Mouse (Mus musculus) left cerebral cortex, adult 2 months (tissue): ENCODE measurements at regions not wholly inside any gene's neighbourhood (a gene's known extent, or its start where the extent isn't known, plus 50 kb on each side); places are given as distances from the start of the nearest gene placed in this dataset.

Source experiments
- DNase-seq, 2 experiments: peaks; one replicate each; pipeline ENCODE4 v3.0.0; 2021 to 2022; ENCODE audit warnings: low spot score in 2 of 2, mixed read lengths in 1 of 2; ENCODE audit errors: extremely low spot score in 1 of 2
- H3K27ac ChIP-seq: fragments of 200-600 bp; 2 replicates; pipeline ENCODE4 v1.8.1; 2022
- H3K4me3 ChIP-seq: fragments of 200-600 bp; 2 replicates; pipeline ENCODE4 v1.8.1; 2022
- CTCF ChIP-seq: fragments of 200-600 bp; IDR thresholded peaks from 2 replicates; pipeline ENCODE4 v1.8.1; 2022; ENCODE audit warnings: antibody characterized with exemption, mild to moderate bottlenecking, moderate library complexity
- intact Hi-C: fragments of 180-260 bp; cut with DNase I; formaldehyde crosslinking; loops from one replicate; pipeline ENCODE4 v1.15.1; 2025

DNA sequence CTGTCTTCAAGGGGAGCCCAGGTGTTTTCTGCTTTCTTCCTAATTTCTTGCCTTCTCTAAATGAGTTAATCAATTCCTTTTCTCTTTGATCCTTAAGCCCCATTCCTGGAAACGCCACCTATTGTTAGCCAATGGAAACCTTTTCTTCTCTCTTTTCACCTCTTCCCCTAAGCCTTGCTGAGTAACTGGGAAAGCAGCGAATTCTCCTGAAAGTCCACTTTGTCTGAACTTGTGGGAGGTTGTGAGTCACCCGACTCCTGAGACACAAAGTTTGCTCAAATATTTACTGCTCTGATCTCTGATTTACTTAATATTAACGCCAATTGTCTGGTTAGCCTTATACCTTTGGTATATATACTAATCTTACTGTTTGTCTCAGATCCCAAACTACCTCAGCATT is 334.0 kb downstream of the Klf5 start:
- H3K27ac ChIP-seq: no peak overlapping the region
- intact Hi-C loops: loop anchor here (5.0 to 10.0 kb wide), 2 partner anchors 262 to 335 kb away; partner anchors contain the start of gene Klf5
- no peak overlapping the region for H3K4me3 ChIP-seq
- no peak for DNase-seq
- no peak for TF ChIP-seq CTCF

DNA sequence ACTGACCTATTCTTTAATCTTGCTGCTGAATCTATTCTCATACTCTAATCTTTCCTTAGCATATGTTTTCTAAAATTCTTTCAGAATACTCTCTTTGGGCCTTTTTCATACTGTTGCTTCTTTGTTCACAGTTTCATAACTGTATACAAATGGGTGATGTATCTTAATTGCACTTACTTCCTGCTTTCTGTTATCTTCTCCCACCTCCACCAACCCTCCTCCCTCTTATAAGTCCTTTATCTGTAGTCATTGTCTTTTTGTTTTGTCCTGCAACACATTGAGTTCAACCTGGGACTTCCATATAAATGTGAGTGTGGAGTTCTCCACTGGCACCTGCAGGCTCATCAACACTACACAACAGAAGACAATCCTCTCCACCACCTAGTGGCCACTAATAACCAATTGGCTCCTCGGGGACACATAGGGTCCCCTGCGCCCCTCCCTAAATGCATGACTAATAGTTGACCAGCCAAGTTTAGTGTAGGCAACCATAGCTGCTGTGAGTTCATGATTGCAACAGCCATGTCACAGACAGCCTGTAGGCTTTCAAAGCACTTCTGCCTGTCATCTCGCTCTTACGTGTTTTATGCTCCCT is 337.2 kb downstream of the Klf5 start:
- DNase-seq: no peak
- no peak for TF ChIP-seq CTCF
- Histone ChIP-seq H3K4me3 (no peak overlapping the region), H3K27ac (no peak overlapping the region)
- intact Hi-C loops: loop anchor here (10.0 kb wide), 1 partner anchor 259 kb away; no protein-coding TSS in a partner anchor

DNA sequence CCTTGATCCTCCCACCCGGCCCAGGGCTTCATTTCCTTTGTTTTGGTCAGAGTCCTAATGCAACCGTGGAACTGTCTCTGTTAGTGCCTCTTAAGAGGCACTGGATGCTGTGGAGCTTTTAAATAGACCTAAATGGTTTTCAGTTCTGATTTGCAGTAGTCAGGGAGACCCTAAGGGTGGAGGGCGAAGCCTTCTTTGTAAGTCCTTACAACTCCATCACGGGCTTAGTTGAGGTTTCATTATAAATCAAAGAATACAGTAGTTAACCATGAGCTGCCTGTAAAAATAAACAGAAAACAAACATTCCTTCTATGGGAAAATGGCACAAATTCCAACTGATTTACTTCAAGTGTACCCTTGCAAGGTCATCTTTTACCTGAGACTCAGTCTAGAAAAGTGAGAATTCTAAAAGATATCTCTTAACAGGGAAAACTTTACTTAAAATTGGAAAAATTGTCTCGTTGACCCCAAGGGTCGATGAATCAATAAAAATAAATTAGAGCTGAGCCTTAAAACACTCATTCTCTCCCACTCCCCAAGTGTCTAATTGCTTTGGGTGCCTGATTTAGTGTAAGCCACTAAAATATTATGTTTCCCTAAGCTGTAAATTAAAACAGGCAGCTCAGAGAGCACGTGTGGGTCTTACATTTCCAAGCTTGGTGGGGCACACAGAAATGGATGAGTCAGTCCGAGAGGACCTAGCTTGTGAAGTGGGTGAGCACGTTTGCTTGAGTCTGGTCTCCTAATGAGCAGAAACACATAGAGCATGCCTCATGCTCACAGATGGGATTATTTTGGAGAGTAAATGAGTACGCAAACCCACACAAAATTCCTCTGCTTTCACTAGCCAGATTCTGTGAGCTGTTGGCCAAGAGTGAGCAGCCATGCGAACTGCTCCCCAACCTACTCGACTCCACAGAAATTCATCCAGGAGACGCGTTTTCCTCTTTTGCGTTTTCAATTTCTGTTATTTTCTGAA is 343.3 kb downstream of the Klf5 start:
- Histone ChIP-seq H3K4me3 (no peak overlapping the region), H3K27ac (no peak overlapping the region)
- intact Hi-C loops: loop anchor here (5.0 kb wide), 1 partner anchor 106 kb away; no protein-coding TSS in a partner anchor
- DNase-seq: no peak
- TF ChIP-seq CTCF: no peak

DNA sequence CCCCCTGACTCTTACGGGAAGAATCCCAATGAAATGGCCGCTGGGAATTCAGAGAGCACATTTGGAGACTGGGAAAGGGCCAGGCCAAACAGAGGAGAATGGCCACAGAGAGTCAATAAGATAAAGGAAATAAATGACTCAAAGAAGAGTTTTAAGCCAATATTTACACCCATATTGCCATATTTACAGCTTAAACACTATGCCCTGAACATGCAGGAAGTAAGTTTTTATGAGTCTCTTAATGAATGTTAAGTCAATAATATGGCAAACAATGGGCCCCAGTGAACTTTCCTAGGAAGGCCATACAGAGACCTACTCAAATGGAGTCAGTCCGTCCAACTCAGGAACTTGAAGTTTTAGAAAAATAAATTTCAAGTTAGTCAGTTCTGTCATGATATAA is 347.8 kb downstream of the Klf5 start:
- intact Hi-C loops: no loop called here
- no peak for DNase-seq
- H3K27ac ChIP-seq: no peak overlapping the region
- TF ChIP-seq CTCF: no peak
- no peak overlapping the region for H3K4me3 ChIP-seq

DNA sequence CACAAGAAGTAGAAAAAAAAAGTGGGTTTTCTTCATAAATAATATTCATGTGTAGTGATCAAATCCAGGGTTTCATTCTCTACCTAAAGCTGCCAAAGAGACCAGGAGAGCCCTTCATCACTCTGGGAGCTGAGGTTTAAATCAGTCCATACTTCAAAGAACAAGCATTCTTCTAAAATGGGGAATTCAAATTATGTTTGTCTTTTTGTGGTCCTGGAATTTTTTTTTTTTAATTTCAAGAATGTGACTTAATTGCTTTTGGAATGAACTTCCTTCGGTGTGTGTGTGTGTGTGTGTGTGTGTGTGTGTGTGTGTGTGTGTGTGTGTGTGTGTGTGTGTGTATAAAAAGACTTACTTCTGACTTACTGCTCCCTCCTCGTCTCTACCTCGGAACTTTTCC is 375.9 kb downstream of the Klf5 start:
- intact Hi-C loops: no loop called here
- no peak overlapping the region for H3K4me3 ChIP-seq
- TF ChIP-seq CTCF: no peak
- no peak overlapping the region for H3K27ac ChIP-seq
- DNase-seq: no peak

DNA sequence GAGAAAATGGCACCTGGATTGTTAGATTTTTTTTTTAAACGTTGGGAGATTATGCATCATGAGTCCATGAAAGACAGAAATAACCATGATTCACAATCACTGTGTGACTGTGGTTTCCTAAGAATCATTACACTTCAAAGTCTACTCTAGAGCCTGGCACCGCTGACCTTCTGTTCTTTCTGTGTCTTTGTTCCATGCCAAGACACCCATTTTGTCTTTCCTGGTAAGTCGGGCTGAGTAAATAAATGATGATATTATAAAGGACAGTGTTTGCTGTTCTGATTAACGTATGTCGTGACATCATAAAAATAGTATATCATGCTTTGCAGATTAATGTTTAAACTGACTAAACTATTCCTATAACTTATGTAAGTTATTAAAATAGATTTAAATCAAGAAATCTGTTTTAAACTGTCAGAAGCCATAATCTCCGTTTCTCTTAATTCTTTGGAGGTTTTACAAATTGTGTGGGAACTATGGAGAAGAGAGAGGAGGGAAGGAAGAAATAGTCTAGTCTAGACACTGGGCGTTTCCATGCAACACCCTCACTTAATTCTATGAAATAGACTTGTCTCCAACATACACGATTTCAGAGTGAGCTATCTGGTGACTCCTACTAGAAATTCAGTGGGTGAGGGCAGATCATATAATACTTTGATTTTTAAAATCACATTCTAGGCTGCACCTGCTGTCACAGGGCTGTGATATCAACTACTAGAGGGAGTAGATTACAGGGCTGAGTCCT is 388.7 kb downstream of the Klf5 start:
- H3K27ac ChIP-seq: no peak overlapping the region
- no peak overlapping the region for H3K4me3 ChIP-seq
- no peak for DNase-seq
- intact Hi-C loops: no loop called here
- no peak for TF ChIP-seq CTCF

DNA sequence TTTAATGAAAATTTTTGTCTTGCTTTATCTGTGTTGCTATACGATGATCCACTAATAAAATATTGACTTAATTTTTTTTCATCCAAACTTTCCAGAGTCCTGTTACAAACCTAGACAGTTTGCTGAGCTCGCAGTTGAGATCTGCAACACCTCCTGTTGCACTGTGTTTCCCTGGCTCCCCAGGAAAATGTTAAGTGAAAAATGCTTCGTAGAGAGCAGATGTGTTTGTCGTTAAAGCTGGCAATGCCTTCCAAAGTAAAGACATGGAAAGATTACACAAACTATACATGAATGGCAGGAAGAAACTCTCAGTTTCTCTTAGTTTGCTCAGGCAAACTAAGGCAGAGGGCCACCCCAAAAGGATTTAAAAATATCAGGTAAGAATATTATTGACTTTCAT is 389.9 kb downstream of the Klf5 start:
- Histone ChIP-seq H3K4me3 (no peak overlapping the region), H3K27ac (no peak overlapping the region)
- no peak for TF ChIP-seq CTCF
- no peak for DNase-seq
- intact Hi-C loops: no loop called here

DNA sequence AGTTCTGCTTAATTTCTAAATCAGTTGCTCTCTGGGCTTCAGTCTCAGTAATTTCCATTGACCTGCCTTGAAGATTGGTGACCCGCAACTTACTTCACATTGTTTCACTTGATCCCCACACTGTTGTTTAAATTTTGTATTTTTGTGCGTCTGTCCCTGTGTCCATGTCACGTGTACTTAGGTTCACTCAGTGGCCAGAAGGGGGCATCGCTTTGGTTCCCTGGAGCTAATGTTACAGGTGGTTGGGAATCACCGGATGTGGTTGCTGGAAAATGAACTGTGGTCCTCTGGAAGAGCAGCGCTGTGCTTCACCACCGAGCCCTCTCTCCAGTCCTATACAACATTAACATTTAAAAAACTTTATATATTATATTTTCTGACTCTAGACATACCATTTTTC is 397.8 kb downstream of the Klf5 start:
- intact Hi-C loops: no loop called here
- TF ChIP-seq CTCF: no peak; the same call in 1 of the 2 replicates
- Histone ChIP-seq H3K27ac (no peak overlapping the region), H3K4me3 (no peak overlapping the region)
- DNase-seq: no peak

DNA sequence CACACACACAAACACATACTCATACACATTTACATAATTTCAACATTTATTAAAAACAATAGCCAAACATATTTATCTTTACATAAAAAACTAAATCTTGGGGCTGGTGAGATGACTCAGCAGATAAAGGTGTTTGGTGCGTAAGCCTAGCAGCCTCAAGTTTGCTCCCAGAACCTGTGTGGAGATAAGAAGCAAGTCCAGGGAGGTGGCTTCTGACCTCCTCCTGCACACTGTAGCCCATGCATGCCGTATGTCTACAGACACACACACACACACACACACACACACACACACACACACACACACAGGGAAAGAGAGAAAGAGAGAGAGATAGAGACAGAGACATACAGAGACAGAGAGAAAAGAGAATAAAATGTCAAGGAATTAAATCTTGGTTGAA is 401.1 kb downstream of the Klf5 start:
- no peak for TF ChIP-seq CTCF
- H3K27ac ChIP-seq: no peak overlapping the region
- H3K4me3 ChIP-seq: no peak overlapping the region
- no peak for DNase-seq
- intact Hi-C loops: no loop called here

DNA sequence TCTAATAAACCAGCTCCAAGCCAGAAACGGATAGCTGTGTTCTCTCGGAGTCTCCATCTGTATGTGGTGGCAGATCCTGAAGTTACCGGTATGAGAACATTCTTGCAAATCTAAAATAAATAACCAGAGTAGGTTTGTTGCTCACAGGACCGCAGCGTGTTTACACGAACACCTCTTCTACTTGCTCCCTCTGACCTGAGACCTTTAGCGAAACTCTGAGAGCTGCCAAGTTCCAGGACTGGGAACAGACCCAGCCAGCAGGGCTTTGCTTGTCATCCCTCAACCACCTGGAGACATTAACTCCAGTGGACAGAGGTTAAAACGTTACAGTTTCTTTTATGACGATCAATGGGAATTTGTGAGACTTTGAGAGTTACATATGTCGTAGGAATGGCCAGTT is 407.5 kb downstream of the Klf5 start:
- no peak for TF ChIP-seq CTCF
- Histone ChIP-seq H3K4me3 (no peak overlapping the region), H3K27ac (no peak overlapping the region)
- DNase-seq: no peak
- intact Hi-C loops: no loop called here

DNA sequence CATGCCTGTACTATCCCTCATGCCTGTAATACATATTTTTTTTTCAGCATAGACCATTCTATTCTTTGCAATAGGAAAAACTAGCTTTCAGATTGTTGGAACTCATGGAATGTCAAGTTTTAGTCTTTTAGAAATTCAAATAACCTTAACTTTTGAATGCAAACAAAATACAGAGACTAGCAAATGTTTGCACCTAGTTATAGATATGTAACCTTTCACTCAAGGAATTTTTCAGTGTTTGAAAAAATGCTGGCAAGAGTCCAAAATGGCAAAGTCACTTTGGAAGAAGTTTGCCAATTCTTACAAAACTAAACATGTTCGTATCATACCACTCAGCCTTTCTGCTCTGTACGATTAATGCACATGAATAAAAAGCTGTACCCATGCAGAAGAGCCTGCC is 409.6 kb downstream of the Klf5 start:
- H3K4me3 ChIP-seq: no peak overlapping the region
- intact Hi-C loops: no loop called here
- H3K27ac ChIP-seq: no peak overlapping the region
- no peak for DNase-seq
- no peak for TF ChIP-seq CTCF

DNA sequence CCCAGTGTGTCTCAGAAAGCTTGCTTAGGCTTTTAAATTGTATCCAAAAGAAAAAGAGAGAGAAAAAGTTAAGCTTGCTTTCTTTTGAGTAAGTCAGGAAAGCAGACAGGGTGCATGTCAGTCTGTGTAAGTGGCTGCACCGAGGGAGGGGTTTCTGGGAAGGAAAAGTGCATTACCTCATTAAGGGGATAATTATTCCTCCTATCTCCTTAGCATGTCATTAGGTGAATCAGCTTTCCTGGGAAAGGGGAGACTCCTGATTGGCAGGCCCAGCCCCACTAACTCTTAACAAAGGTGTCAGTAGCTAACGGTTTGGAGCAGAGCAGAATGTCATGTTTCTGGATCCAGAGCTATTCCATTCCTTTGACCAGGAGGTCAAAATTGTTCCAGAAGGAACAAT is 411.3 kb downstream of the Klf5 start:
- intact Hi-C loops: no loop called here
- no peak overlapping the region for H3K27ac ChIP-seq

More for the DNA sequence above, 411.3 kb downstream of the Klf5 start:
- H3K4me3 ChIP-seq: no peak overlapping the region
- TF ChIP-seq CTCF: no peak
- DNase-seq: no peak
